Mouse (Mus musculus): ENCODE results near the gene Mgat4b. TPM values are rescaled to one million over a fixed set of nuclear protein-coding genes. Genes with fewer than 3 reads are reported as not detected.
A peak's percentile ranks its signal among the peaks of the same experiment; 100 is the strongest.

Mgat4b gene
- total RNA-seq, 2 experiments from 2014 or later: 91.2 to 93.0 TPM

DNA sequence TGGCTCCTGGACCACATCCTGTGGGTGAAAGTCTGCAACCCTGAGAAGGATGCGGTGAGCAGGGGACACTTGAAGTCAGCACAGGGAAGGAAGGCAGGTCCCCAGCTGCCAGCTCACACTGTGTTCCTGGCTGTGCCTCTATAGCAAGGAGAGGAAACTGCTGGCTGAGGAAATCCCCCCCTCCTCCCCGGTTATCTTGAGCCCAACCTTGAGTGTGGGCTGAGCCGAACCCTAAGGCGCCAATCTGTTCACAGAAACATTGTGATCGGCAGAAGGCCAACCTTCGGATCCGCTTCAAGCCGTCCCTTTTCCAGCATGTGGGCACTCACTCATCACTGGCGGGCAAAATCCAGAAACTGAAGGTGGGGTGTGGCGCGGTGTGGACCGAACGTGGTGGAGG, 22.3 kb downstream of the Mgat4b start:
- DNase-seq (ENCODE audit: low spot score in 2 of 2): no peak
- no peak overlapping the region for H3K4me3 ChIP-seq
- H3K27ac ChIP-seq: no peak overlapping the region
- no peak for TF ChIP-seq CTCF (conservative IDR thresholded peaks at IDR 0.05)

DNA sequence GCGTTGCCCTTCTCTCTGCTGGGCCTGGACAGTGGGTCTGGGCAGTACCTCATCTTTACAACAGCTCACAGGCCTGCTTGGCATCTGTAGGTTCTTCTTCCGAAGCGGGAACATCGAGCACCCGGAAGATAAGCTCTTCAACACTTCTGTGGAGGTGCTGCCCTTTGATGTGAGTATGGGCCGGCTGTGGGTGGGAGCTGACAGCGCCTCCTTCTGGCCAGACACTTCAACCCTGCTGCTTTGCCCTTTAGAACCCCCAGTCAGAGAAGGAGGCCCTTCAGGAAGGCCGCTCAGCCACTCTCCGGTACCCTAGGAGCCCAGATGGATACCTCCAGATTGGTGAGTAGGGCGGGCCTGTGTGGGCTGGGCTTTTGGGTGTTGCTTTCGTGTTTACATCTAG, 23.3 kb downstream of the Mgat4b start:
- peak; percentile 50 for TF ChIP-seq CTCF (conservative IDR thresholded peaks at IDR 0.05)
- Histone ChIP-seq H3K4me3 (no peak overlapping the region), H3K27ac (no peak overlapping the region)
- DNase-seq (ENCODE audit: low spot score in 2 of 2): no peak

DNA sequence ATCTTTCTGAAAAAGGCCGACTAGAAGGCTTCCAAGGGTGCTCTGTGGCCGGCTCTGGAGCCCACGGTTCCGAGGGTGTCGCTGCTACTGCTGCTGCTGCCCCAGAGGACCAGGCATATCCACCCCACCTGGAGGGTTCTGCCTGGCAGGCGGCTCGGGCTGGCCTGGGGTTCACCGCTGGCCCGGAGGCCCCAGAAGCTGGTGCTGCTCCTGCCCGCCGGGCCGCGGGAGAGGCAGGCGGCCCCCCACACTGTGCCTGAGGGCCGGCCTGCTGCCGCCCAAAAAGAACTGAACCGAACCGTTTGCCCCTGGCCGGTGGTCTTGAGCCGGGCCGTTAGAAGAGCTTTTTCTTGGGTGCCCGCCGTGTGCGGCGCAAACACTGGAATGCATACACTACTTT, 23.9 kb downstream of the Mgat4b start:
- no peak overlapping the region for H3K27ac ChIP-seq
- no peak for TF ChIP-seq CTCF (conservative IDR thresholded peaks at IDR 0.05)
- DNase-seq (ENCODE audit: low spot score in 2 of 2): no peak
- H3K4me3 ChIP-seq: no peak overlapping the region

DNA sequence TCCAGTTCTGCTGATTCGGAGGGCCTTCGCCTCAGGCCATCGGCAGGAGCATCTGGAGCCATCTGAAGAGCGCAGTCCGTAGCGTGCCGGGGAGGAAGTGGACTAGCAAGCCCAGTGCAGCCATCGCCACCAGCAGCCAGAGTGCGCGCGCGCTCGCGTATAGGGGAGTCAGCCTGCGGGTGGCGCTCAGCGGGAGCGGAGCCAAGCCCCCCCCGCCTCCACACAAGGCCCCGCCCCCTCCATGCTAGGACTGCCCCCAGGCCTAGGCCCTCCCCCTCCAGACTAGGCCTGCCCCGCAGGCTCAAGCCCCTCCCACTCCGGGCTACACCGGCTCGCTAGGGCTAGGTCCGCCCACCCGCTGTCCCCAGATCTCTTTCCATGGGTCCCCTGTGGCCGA, 25.8 kb downstream of the Mgat4b start:
- H3K27ac ChIP-seq: peak overlapping the region; percentile 69
- TF ChIP-seq CTCF (conservative IDR thresholded peaks at IDR 0.05): peak; percentile 77
- peak; percentile 80 to 81 for DNase-seq (ENCODE audit: low spot score in 2 of 2)
- H3K4me3 ChIP-seq: peak overlapping the region; percentile 86

DNA sequence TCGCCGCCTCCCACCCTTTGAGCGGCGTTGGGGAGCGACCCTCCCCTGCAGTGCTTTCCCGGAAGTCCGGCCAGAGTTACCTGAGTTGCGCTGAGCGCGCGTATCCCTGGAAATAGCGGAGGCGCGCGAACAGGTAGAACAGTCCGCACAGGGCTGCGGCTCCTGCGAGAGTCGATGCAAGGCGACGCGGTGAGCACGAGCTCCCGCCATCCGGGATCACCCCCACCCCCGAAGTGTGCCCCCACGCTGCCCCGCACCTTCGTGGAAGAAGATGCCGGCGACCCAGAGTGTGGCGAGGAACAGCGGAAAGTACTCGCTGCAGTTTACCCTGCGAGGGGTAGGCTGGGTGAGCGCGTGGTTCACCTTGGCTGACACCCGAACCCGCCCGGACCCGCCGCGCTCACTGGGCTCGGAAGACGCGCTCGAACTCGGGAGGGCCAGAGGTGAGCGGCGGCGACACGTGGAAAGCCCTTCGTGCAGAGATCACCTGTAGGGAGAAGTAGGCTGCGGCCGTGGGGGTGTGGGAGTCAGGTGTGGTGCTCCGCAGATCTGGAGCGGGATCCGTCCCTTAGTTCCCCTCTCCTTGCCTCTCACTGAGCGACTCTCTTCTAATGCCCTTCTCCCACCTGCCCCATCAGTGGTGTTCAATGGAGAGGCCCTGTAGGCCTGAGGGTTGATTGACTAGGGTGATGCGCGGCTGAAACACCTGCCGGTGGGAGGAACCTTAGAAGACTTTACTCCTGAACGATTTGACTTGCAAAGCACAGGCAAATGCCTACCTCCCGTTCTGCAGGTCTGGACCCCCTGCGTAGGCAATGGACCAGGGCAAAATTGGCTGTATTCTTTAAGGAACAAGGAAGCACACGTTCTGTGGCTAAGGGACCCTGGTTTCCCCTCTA, 26.5 kb downstream of the Mgat4b start:
- Histone ChIP-seq H3K4me3 (peak overlapping the region; percentile 86), H3K27ac (peak overlapping the region; percentile 69)
- no peak for TF ChIP-seq CTCF (conservative IDR thresholded peaks at IDR 0.05)
- no peak for DNase-seq (ENCODE audit: low spot score in 2 of 2)

DNA sequence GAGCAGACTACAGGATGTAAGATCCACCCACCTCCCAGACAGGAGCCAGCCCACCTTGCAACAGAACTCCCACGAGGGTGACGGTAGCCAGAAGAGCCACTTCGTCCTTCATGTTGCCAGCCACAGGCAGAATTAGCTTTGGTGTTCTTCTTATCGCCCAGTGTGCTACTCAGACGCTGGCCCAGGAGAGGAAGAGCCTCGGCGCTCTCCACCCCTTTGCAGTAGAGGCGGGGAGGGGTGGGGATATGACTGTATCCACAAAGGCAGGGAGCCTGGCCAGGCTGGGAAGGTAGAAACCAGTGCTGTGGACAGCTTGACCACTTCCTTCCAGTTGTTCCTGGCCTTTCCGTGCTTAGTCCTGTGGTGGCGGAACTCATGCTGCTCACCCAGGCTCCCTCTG, 27.6 kb downstream of the Mgat4b start, which contains the start of gene Ltc4s:
Ltc4s (minus strand) TSS at position 293 of the 400 bp plus-strand sequence.
- DNase-seq (ENCODE audit: low spot score in 2 of 2): no peak
- H3K4me3 ChIP-seq: peak within 1 kb of the TSS; percentile 86
- no peak for TF ChIP-seq CTCF (conservative IDR thresholded peaks at IDR 0.05)
- peak within 1 kb of the TSS; percentile 69 for H3K27ac ChIP-seq

DNA sequence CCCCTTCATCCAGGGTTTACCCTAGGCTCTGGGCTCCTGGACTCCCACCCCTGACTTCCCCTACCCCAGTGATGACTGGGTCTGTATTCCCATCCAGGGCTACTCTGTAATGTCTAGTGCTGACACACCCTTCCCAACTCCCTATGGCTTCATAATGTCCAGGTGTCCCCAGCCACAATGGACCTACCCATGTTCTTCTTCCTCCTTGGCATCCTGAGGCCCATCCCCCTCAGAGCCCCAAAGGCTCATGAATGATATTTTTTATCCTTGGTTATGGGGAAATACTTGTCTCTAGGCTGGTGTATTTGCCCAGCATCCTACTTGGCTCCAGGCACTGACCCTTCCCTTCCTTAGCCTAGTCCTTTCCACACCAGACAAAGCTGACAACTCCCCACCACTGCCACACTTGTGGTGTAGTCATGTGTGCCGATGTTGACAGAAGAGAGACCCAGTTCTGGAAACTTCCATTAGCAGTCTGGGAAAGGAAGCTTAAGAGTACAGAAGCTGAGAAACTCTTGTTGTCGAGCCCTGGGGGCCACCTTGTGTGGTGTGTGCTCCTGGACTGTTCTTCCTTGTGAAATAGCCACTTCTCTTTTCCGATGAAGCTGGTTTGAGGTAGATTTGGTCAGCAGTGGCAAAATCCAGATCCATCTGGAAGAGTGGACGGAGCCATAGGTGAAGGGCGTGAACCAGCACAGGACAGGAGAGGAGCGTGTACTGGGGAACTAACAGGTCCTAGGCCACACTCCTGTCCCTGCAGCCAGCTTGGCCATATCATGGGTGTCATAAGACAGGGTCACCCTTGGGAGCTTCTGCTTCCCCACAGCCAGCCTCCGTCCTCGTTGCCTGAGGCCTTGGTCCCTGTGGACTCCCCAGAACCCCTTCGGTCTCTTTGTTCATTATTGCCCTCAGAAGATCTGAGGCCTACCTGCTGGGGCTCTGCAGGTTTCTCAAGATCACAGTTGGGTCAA, 28.4 kb downstream of the Mgat4b start:
- Histone ChIP-seq H3K4me3 (no peak overlapping the region), H3K27ac (peak overlapping the region; percentile 69; the same call in 1 of the 2 replicates)
- TF ChIP-seq CTCF (conservative IDR thresholded peaks at IDR 0.05): no peak
- DNase-seq (ENCODE audit: low spot score in 2 of 2): no peak

DNA sequence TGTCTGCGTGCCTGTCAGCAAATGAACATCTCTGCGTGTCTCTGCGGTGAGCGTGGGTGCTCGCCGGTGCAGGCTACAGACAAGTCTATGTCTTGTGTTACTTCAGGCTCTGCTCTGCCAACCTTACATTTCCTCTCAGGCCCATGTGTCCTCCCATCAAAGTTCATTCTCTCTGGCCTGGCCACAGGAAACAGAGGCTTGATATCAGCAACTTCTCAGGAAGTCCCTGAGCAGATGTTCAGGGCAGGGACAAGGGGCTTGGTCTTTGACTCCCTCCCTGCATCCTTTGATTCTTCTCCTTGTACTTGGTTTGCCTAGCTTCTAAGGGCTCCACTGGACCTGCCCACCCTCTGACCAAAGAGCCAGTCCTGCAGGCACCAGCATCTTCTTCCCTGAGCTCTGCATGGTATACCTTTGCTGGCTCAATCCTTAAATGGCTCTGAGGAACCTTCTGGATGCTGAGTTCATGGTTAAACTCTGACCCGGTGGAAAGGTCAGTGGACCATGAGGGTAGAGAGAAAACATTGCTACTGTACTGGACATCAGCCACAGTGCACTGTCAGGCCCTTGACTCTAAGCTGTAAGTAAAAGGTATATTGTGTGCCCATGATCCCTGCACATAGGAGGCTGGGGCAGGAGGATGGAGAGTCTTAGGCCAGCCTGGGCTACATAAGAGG, 29.7 kb downstream of the Mgat4b start:
- Histone ChIP-seq H3K27ac (peak overlapping the region; percentile 32; the same call in 1 of the 2 replicates), H3K4me3 (no peak overlapping the region)
- DNase-seq (ENCODE audit: low spot score in 2 of 2): no peak
- TF ChIP-seq CTCF (conservative IDR thresholded peaks at IDR 0.05): no peak

DNA sequence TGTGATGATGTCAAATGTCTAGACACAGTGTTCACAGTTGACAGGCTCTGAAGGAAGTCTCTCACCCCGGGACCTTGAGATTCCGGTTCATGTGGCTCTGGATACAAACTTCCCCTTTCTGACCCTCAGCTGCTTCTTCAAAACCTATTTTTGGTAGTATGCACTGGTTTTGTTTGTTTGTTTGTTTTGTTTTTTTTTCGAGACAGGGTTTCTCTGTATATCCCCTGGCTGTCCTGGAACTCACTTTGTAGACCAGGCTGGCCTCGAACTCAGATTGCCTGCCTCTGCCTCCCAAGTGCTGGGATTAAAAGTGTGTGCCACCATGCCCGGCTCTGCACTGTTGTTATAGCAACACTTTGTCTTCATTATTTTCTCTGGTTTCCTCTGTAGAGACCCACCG, 33.2 kb downstream of the Mgat4b start:
- no peak overlapping the region for H3K4me3 ChIP-seq
- TF ChIP-seq CTCF (conservative IDR thresholded peaks at IDR 0.05): no peak
- DNase-seq (ENCODE audit: low spot score in 2 of 2): no peak
- no peak overlapping the region for H3K27ac ChIP-seq

DNA sequence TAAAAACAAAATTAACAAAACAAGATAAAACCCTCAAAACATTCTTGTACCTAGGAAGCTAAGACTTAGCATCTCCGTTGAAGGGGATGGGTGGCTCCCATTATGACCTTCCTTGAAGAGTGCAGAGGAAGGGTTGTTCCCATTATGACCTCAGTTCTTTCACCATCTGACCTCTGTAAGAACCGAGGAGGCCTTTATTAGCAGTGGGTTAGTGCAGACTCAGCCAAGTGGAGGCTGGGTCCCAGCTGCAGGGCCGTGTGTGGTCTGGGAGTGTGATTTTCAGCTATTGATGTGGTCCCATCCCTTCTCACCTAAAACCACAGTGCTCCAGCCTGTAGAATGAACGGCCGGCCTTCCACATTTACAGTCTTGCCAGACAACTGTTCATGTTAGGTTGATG, 34.6 kb downstream of the Mgat4b start:
- DNase-seq (ENCODE audit: low spot score in 2 of 2): no peak
- H3K4me3 ChIP-seq: no peak overlapping the region
- no peak for TF ChIP-seq CTCF (conservative IDR thresholded peaks at IDR 0.05)
- H3K27ac ChIP-seq: no peak overlapping the region

DNA sequence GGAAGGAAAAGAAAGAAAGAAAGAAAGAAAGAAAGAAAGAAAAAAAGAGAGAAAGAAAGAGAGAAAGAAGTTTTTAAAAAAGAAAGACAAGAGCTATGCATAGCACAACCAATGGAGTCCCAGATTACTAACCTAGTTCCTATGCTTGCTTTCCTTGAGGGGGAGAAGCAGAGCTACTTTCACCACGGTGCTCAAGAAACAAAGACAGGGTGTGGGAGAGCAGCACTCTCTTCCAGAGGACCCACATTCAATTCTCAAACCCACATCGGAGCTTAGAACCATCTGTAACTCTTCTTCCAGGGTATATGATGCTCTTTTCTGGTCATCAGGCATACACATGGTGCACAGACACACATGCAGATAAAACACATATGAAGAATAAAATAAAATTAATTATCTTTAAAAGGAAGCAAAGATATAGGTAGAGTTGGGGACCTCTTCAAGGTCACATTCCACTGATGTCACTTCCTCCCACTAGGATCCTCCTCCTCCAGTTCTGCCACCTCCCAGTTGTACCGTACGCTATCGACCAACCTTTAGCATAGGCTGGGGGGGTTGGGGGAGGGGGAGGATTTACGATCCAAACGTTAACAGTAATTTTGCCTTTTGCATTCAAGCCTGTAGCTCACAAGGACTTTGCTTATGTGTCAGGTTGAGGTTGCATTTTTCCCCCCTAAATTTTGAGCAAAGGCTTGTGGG, 37.9 kb downstream of the Mgat4b start:
- Histone ChIP-seq H3K27ac (no peak overlapping the region), H3K4me3 (no peak overlapping the region)
- DNase-seq (ENCODE audit: low spot score in 2 of 2): no peak
- no peak for TF ChIP-seq CTCF (conservative IDR thresholded peaks at IDR 0.05)

DNA sequence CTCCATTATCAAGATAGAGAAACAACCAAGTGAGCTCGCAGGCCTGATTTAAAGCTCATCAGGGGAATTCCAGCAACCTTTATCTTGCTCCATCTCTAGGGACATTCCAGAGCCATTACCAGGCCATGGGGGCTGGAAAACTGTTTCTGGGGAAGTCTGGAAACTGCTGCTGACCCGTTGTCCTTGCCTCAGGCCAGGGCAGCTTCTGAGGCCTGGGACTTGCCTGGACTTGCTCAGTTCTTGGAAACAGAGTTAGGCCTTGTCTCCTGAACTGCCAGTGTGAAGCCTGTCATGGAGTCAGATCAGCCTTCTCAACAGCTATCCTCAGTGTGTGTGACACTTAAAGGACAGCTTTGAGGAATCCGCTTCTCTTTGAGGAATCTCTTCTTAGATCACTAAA, 41.5 kb downstream of the Mgat4b start:
- no peak for TF ChIP-seq CTCF (conservative IDR thresholded peaks at IDR 0.05)
- DNase-seq (ENCODE audit: low spot score in 2 of 2): no peak
- Histone ChIP-seq H3K27ac (no peak overlapping the region), H3K4me3 (no peak overlapping the region)
